Mouse (Mus musculus) CH12.LX (cell line): Measurements from ENCODE around the gene Spred2. TPM values are rescaled to one million over a fixed set of nuclear protein-coding genes. Genes with fewer than 3 reads are reported as not detected.

Experiments used
- DNase-seq: peaks from one replicate; pipeline ENCODE4 v3.0.0-alpha.2; 2013; ENCODE audit errors: extremely low read depth
- H3K27ac ChIP-seq: 2 replicates; pipeline ENCODE4 v1.5.1; 2012; ENCODE audit warnings: low read depth, mild to moderate bottlenecking, control low read depth, moderate library complexity; ENCODE audit not compliant: insufficient read depth
- H3K27me3 ChIP-seq: replicated peaks from 2 replicates; pipeline ENCODE3; 2012; ENCODE audit warnings: inconsistent platforms
- H3K36me3 ChIP-seq, 2 experiments: replicated peaks in 1 of 2; 2 replicates each; pipeline versions ENCODE3 to v1.6.1; 2012; ENCODE audit warnings: inconsistent platforms in 1 of 2, low read length in 1 of 2, mild to moderate bottlenecking in 1 of 2, mixed read lengths in 1 of 2, moderate library complexity in 1 of 2; ENCODE audit not compliant: control insufficient read depth in 1 of 2, insufficient read depth in 1 of 2
- H3K4me1 ChIP-seq, 2 experiments: 2 replicates each; pipeline ENCODE4 v1.6.1; 2012; ENCODE audit warnings: inconsistent platforms in 1 of 2, moderate library complexity in 1 of 2; ENCODE audit not compliant: insufficient read depth in 2 of 2, control insufficient read depth in 1 of 2
- H3K4me2 ChIP-seq: 2 replicates; pipeline ENCODE4 v1.6.1; 2012; ENCODE audit warnings: low read depth, mild to moderate bottlenecking, control low read depth; ENCODE audit not compliant: poor library complexity, insufficient read depth, severe bottlenecking
- H3K4me3 ChIP-seq, 3 experiments: fragments of 150-350 bp in 1 of 3; sonication (generic) in 1 of 3; replicated peaks in 1 of 3; 2 replicates each; pipeline versions ENCODE3 to v1.5.1; 2011 to 2012; ENCODE audit warnings: low read depth in 2 of 3, low read length in 2 of 3, mild to moderate bottlenecking in 2 of 3, moderate library complexity in 2 of 3, control low read depth in 1 of 3, improper control_type of control experiment in 1 of 3, inconsistent platforms in 1 of 3, mixed read lengths in 1 of 3; ENCODE audit not compliant: poor library complexity in 1 of 3
- H3K79me2 ChIP-seq: replicated peaks from 2 replicates; pipeline ENCODE4 v1.6.1; 2012; ENCODE audit warnings: mild to moderate bottlenecking, moderate library complexity; ENCODE audit not compliant: control insufficient read depth, poor library complexity, insufficient read depth, severe bottlenecking; ENCODE audit errors: extremely low read depth
- H3K9ac ChIP-seq: 2 replicates; pipeline ENCODE4 v1.6.1; 2012; ENCODE audit warnings: low read depth, mild to moderate bottlenecking, control low read depth, moderate library complexity; ENCODE audit not compliant: insufficient read depth
- H3K9me3 ChIP-seq: replicated peaks from 2 replicates; pipeline ENCODE3; 2012; ENCODE audit warnings: low read length, inconsistent platforms, mixed read lengths
- CHD1 ChIP-seq: IDR thresholded peaks from 2 replicates; pipeline ENCODE4 v1.6.1; 2012; ENCODE audit warnings: low read depth, low read length, improper control_type of control experiment, inconsistent platforms
- CHD2 ChIP-seq: IDR thresholded peaks from 2 replicates; pipeline ENCODE4 v1.6.1; 2011; ENCODE audit warnings: low read length, improper control_type of control experiment
- ELF1 ChIP-seq: IDR thresholded peaks from 2 replicates; pipeline ENCODE4 v1.6.1; 2014; ENCODE audit warnings: low read depth, mild to moderate bottlenecking, inconsistent platforms, low read length, improper control_type of control experiment
- EP300 ChIP-seq: IDR thresholded peaks from 2 replicates; pipeline ENCODE4 v1.6.1; 2011; ENCODE audit warnings: low read length, improper control_type of control experiment
- ETS1 ChIP-seq: conservative IDR thresholded peaks from 2 replicates; pipeline ENCODE4 v1.6.1; 2012; ENCODE audit warnings: low read depth, mild to moderate bottlenecking, inconsistent platforms, low read length, improper control_type of control experiment, moderate library complexity
- HCFC1 ChIP-seq: IDR thresholded peaks from 2 replicates; pipeline ENCODE4 v1.6.1; 2012; ENCODE audit warnings: low read depth, mild to moderate bottlenecking, inconsistent platforms, low read length, improper control_type of control experiment
- JUN ChIP-seq: IDR thresholded peaks from 2 replicates; pipeline ENCODE4 v1.6.1; 2011; ENCODE audit warnings: low read depth, mild to moderate bottlenecking, low read length, improper control_type of control experiment, moderate library complexity; ENCODE audit not compliant: insufficient read depth
- JUND ChIP-seq: conservative IDR thresholded peaks from 2 replicates; pipeline ENCODE4 v1.6.1; 2011; ENCODE audit warnings: low read depth, low read length, improper control_type of control experiment
- KAT2A ChIP-seq: IDR thresholded peaks from 2 replicates; pipeline ENCODE4 v1.6.1; 2012; ENCODE audit warnings: low read length, improper control_type of control experiment, inconsistent platforms; ENCODE audit not compliant: insufficient replicate concordance
- MAFK ChIP-seq: IDR thresholded peaks from 2 replicates; pipeline ENCODE4 v1.6.1; 2011; ENCODE audit warnings: low read length, improper control_type of control experiment; ENCODE audit not compliant: insufficient replicate concordance
- POLR2AphosphoS2 ChIP-seq: IDR thresholded peaks from 2 replicates; pipeline ENCODE4 v1.6.1; 2011; ENCODE audit warnings: low read depth, low read length, improper control_type of control experiment
- SIN3A ChIP-seq: IDR thresholded peaks from 2 replicates; pipeline ENCODE4 v1.6.1; 2012; ENCODE audit warnings: low read length, improper control_type of control experiment, inconsistent platforms
- SMC3 ChIP-seq: IDR thresholded peaks from 2 replicates; pipeline ENCODE4 v1.6.1; 2011; ENCODE audit warnings: low read depth, low read length, improper control_type of control experiment
- TCF12 ChIP-seq: IDR thresholded peaks from 2 replicates; pipeline ENCODE4 v1.6.1; 2014; ENCODE audit warnings: low read depth, mild to moderate bottlenecking, inconsistent platforms, low read length, improper control_type of control experiment
- UBTF ChIP-seq: IDR thresholded peaks from 2 replicates; pipeline ENCODE4 v1.6.1; 2012; ENCODE audit warnings: low read depth, mild to moderate bottlenecking, inconsistent platforms, low read length, improper control_type of control experiment, moderate library complexity
- dilution Hi-C: fragments of 300-500 bp; cut with MboI; formaldehyde crosslinking; loops from 2 replicates; pipeline ENCODE4 v1.14.3; 2020; ENCODE audit warnings: low sequenced_read_pairs; ENCODE audit not compliant: extremely low pct_unique_long_range_greater_than_20kb, extremely low pct_ligation_motif_present
- in situ Hi-C: fragments of 300-500 bp; cut with MboI; formaldehyde crosslinking; loops from 3 replicates; pipeline ENCODE4 v1.14.3; 2019; ENCODE audit warnings: low sequenced_read_pairs, low pct_ligation_motif_present, low pct_unique_long_range_greater_than_20kb, mixed read lengths
- polyA plus RNA-seq: library from polyadenylated mRNA; unstranded; fragments of >175 nt; gene quantifications from 2 replicates; pipeline ENCODE4 v1.2.1, GENCODE M21; 2012; ENCODE audit warnings: low read depth; ENCODE audit not compliant: insufficient read length
- total RNA-seq, 2 experiments: library from RNA; depleted of rRNA; stranded (reverse); fragments of 300-350 nt in 1 of 2; fragments of >200 nt in 1 of 2; gene quantifications; 2 replicates each; pipeline ENCODE4 v1.2.3; 2012 to 2014

Gene Spred2
- total and polyA plus RNA-seq, 3 experiments, result 1.4 to 15.8 (median 4.2) TPM

DNA sequence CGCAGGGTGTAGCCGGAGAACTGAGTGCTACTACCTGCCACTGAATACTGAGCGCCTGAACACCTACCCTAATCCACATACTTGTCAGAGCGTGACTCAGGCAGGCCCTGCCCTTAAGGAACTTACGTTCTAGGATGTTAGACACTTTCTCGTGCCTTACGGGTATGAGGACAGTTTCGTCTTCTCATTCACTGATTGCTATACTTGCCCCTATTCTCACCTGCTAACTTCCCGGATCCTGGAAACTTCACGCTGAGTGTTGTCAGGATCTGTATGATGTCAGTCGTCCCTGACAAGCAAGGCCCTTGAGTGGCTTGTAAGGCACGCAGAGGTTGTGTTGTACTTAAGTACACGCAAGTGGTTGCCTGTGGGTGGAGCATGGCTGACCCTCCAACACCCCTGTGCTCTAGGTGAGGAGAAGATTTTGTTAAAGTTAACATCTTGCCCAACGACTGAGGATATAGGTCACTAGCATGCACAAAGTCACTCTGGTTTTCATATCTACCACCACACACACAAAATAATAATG lies 8.9 kb downstream of the Spred2 start:
- Histone ChIP-seq H3K27ac (no peak overlapping the region), H3K79me2 (peaks cover 13% of the 10 kb centered on the region), H3K4me1 (peaks cover 2 to 86% of the 10 kb centered on the region in 2 experiments; a peak in 2 of 4 replicates), H3K4me3 (no peak overlapping the region), H3K4me2 (no peak overlapping the region), H3K36me3 (peaks cover 0 to 44% of the 10 kb centered on the region in 2 experiments), H3K9me3 (no peaks in the 10 kb centered on the region), H3K27me3 (no peaks in the 10 kb centered on the region), H3K9ac (no peak overlapping the region)
- TF ChIP-seq JUND, result no peak
- no peak for TF ChIP-seq UBTF
- no peak for TF ChIP-seq MAFK
- TF ChIP-seq CHD1, result no peak
- no peak for TF ChIP-seq POLR2AphosphoS2
- DNase-seq, result no peak
- in situ Hi-C loops (no loop called here), dilution Hi-C loops (no loop called here)

DNA sequence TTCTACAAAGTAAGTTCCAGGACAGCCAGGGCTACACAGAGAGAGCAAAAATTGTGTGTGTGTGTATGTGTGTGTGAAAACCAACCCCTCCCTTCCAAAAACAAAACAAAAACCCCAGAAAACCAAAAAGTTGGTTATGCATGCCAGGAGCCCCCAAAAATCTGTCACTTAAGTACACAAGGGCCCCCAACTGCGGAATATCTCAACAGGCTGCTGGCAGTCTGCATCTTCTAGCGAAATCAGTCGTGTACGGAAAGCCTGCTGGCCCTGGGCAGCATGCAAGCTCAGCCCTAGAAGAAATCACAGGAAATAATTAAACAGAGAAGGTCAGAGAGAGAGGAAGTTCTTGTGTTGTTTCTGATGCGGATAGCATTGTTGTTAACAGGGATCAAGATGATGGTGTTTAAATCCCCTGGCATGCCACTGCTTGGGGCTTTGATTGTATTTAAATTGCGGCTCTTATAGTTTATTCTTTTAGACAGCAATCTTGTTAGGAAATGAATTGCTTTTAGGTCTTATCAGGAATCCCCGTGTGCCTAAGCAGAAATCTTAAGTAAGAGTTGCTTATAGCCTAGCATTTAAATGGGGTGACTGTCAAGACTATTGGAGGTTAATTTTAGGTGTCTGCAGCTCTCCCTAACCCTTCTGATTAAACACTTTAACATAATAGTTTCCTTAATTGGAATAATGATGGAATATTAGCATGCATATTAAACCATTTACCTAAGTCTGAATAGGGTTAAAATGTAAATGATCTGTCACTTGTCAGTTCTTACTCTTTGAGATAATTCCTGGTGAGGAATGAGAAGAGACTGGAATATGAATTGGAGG lies 11.6 kb downstream of the Spred2 start:
- Histone ChIP-seq H3K4me1 (peaks cover 15 to 84% of the 10 kb centered on the region in 2 experiments), H3K79me2 (peaks cover 4% of the 10 kb centered on the region), H3K27ac (no peak overlapping the region), H3K9me3 (no peaks in the 10 kb centered on the region), H3K9ac (no peak overlapping the region)
- in situ Hi-C loops, result no loop called here
- no peak for TF ChIP-seq SIN3A
- TF ChIP-seq, all 38 proteins: peak for 0
- H3K36me3 ChIP-seq, result peaks cover 0 to 40% of the 10 kb centered on the region in 2 experiments
- H3K4me2 ChIP-seq, result no peak overlapping the region
- dilution Hi-C loops, result no loop called here
- H3K4me3 ChIP-seq, result no peak overlapping the region
- DNase-seq, result no peak
- H3K27me3 ChIP-seq, result no peaks in the 10 kb centered on the region

DNA sequence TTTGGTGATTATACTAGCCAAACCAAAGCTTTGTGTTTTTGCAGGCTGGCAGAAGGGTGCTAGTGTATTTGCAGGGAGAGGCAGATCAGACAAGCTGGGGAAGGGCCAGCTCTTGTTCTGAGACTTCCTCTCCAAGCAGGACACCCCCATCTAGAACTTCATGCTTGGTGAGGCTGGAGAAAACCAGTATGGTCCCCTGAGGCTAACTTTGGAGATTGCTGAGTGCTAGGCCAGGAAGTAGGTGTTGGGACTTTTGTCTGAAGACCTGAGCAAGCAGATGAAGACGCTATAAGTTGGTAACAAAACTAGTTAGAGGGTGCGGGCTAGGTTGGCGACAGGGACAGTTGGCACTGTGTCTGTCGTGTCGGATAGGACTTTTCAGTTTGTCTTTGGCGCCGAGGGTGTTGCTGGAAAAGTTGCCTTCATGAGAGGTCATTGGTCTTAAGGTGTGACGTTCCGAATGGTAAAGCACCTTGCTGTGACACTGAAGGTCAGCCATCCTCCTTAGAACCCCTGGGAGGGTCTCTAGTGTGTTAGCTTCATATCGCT lies 14.4 kb downstream of the Spred2 start:
- peaks cover 0 to 47% of the 10 kb centered on the region in 2 experiments for H3K36me3 ChIP-seq
- H3K9ac ChIP-seq, result no peak overlapping the region
- peaks cover 16 to 90% of the 10 kb centered on the region in 2 experiments for H3K4me1 ChIP-seq
- no peak overlapping the region for H3K4me3 ChIP-seq
- DNase-seq, result peak; percentile 91
- peak; percentile 3; the same call in 1 of the 2 replicates for TF ChIP-seq SMC3
- TF ChIP-seq UBTF, result no peak
- peak; percentile 40; the same call in 1 of the 2 replicates for TF ChIP-seq ETS1
- TF ChIP-seq ELF1, result peak; percentile 58
- no peak for TF ChIP-seq TCF12
- TF ChIP-seq KAT2A, result no peak
- TF ChIP-seq HCFC1, result no peak
- no peak for TF ChIP-seq CHD1
- no peak for TF ChIP-seq CHD2
- TF ChIP-seq EP300, result 0 out of 2 replicates have a peak, but pooled peaks have one; percentile 40
- TF ChIP-seq JUN, result no peak
- dilution Hi-C loops (no loop called here), in situ Hi-C loops (no loop called here)
- no peak overlapping the region for H3K27ac ChIP-seq
- no peak overlapping the region for H3K4me2 ChIP-seq
- peaks cover 4% of the 10 kb centered on the region for H3K79me2 ChIP-seq
- no peaks in the 10 kb centered on the region for H3K9me3 ChIP-seq
- no peaks in the 10 kb centered on the region for H3K27me3 ChIP-seq
